Mouse (Mus musculus) ovary, postnatal 36 days (tissue): Measurements from ENCODE around the gene Evx1.

Experiments used
- DNase-seq: peaks from one replicate; pipeline ENCODE4 v3.0.0; 2022; ENCODE audit warnings: low spot score, mixed read lengths

Evx1 gene

GRCm38 (mm10) chr6:52313391-52314303, at the start of gene Evx1:
Evx1 (plus strand) TSS chr6:52313498.
- DNase-seq: no peak

GRCm38 (mm10) chr6:52264106-52264790, 49.0 kb upstream of the Evx1 start:
- no peak for DNase-seq

DNA sequence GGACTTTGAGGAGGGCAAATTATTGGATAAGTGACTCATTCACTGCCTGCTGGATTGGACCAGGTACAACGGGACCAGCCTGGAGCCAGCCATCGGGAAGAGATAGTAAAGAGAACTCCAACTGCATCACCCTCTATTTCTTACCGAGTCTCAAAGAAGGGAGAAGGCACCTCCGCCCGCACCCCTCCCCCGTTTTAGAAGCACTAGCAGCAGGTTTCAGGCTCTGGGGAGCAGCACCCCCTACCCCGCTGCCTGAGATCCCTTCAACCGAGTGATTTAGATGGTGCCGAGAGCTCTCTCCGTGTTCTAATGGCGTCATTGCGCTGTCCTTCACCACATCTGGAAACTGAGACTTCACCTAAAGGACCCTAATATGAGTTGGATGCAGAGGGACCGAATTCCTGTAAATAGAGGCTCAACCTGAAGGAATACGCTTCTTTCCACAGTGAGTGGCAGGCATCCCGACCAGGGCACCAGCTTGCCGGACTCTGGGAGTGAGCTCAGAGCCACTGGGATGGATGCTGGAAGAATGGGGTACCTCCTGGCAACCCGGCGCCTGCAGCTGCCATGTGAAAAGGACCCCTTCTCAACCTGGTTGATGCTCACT, 47.9 kb upstream of the Evx1 start:
- no peak for DNase-seq

DNA sequence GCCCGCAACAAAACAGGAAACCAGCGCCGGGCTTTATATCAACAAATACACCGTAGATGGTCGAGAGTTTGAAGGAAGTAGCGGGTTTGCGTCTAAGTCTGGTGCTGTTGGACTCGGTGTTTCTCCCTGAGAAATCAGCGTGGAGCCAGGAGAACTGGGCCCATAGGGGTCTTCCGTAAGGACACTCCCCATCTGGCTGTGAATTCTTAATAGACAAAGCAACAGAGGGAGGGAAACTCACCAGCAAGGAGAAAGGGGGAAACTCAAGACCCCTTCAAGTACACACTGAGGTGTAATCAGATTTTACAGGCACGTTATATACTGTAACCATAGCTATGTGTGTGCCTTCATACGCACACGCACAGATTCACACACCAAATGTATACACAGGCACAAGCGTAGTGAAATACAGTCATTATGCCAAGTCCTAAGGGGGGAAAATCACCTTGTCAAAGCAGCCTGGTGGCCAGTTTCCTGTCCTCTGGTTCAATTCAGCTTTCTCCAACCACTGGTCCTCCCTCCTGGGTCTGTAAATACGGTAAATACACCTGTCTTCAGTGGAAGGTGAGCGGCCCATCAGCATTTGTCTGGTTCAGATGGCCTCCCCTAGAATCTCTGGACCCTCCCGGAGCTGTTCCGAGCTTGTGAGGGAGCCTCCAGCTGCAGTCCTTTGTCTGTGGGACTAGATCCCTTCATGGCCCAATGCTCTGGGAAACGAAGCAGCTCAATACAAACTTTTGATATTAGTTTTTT, 47.2 kb upstream of the Evx1 start:
- no peak for DNase-seq

- DNase-seq: no peak
These were observed 46.7 kb upstream of the Evx1 start for GRCm38 (mm10) chr6:52266666-52266985.

- DNase-seq: no peak
These were observed 46.1 kb upstream of the Evx1 start for GRCm38 (mm10) chr6:52267221-52267620.

DNA sequence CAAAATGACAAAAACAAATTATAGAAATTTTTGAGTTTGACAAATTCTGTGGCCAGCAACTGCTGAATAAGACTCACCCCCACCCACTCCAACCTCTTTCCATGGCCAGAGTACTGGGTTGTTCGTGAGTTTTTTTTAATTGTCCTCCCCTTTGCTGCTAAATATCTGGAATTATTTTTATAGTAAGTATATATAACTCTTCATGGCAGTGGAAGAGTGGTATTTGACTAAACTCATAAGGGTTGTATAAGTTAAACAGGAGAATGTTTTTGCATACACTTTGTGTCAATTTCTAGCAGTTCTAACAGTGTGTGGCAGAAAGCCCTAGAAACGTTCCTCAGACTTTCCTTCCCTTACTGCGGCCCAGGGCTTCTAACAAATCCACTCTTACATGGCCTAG, 45.6 kb upstream of the Evx1 start:
- DNase-seq: no peak

DNA sequence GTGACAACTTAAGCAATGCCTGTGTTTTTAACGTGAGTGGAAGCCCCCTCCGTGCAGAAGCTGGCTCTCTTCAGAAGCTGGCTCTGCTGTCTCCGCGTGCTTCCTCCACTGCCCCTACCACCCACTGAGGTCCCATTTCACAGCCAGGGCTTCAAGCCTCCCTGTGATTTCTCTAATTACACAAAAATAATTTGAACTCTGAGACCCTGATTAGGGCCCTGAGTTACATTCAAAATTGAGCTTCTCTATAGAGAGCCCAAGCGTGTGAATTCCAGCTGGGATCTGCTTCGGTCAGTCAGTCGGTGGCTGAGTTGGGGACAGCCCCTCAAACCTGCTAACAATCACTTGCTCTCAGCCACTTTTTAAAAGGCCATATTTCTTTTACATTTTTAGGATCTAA, 45.0 kb upstream of the Evx1 start:
- DNase-seq: no peak

DNA sequence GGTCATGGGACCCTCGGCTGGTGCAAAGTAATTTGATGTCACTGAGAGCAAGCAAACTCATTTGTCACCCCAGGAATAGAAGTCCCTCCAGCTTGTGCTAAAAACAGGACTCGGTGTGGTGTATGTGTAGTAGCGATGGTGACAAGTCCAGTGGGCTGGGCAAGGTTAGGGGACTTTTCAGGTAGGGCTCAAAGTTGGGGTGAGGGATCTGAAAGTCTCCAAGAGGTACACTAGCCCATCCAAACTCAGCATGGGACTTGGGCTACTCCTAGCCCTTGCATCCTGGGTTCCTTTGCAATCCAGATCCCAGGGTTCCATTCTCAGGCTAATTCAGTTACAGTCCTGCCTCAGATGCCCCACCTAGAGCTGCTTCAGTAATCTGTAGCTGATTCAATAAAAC, 44.5 kb upstream of the Evx1 start:
- DNase-seq: no peak

- DNase-seq: peak; percentile 33
These were observed 42.5 kb upstream of the Evx1 start for GRCm38 (mm10) chr6:52270494-52271480.

GRCm38 (mm10) chr6:52272766-52273655, 40.3 kb upstream of the Evx1 start:
- DNase-seq: no peak

GRCm38 (mm10) chr6:52273656-52274280, 39.5 kb upstream of the Evx1 start:
- no peak for DNase-seq

DNA sequence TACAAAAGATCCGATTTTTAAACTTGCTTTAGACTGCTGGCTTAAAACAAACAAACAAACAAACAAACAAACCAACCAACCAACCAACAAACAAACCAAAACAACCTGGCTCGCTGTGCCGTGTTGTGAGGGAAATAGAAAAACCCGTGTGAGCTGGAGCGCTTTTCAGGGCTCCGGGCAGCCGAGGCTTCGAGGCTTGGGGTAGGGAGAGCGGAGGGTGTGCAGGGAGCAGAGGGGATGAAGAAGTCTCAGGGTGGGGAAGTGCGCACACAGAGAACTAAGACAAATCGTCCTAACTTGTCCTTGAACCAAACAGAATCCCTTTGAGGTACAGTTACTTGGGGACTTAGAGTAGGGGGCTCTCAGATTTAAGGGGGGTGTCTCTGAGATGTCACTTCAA, 38.7 kb upstream of the Evx1 start:
- no peak for DNase-seq

DNA sequence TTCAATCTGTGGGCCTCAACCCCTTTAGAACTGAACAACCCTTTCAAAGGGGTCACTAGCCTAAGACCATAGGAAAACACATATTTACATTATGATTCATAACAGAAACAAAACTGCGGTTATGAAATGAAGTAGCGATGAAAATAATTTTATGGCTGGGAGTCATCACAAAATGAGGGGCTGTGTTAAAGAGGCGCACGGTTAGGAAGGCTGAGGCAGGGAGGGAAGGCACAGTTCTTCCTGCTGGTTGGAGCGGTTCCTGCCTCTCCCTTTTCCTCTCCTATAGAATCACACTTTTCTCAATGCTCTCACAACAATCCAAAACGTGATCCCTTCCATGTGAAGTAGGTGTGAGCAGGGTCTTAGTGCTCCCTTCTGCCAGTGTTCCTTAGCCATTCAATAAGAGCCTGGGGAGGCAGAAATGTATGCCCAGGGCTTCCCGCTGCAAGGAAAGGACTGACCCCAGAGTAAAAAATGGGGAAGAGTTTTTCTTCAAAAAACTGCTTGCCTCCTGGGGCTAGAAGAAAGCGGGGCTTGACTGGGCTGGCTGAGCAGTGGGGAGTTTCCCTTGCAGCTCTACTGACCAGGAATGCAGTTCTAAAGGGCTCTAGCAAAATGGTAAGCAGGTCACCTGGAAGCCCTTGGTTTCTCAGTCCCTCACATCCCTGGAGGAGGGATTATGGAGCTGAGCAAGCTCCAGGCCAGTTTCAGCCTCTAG, 37.6 kb upstream of the Evx1 start:
- DNase-seq: no peak

GRCm38 (mm10) chr6:52276382-52276781, 36.9 kb upstream of the Evx1 start:
- DNase-seq: no peak

- no peak for DNase-seq
These were observed 36.4 kb upstream of the Evx1 start for GRCm38 (mm10) chr6:52276920-52277319.

DNA sequence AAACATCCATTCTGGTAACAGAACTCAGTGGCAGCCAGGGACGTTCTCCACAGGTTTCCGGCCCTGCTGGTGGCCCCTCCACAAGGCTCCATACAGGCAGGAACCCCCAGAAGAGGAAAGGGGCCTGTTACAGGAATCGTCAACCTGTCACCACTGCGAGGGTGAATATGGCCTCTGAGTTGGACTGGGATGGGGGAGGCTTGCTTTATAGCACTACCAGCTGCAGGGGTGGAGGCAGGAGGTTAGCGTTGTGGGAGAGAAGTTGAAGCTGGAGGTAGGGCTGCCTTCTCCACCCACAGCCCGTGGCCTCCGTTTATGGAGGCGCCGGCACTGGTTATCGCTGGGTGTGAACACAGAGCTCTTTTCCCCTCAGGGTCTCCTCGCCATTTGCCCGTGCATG, 32.2 kb upstream of the Evx1 start:
- no peak for DNase-seq

- DNase-seq: no peak
These were observed 29.4 kb upstream of the Evx1 start for GRCm38 (mm10) chr6:52283896-52284295.

DNA sequence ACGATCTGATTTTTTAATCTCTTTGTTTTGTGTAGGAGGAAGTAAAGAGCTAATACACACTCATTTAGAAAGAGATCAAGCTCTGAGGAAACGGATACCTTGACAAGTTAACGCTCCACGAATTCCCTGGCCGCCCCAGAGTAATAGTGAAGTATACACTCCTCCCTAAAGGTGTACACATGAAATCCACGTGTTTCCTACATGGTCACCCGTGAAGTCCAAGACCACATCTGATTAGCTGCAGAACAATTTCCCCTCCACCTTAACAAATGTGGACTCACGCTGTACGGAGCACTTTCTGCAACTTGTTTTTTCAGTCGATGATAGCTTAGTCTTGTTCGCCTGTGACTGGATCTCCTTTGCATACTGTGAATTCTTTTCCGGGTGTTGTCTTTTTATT, 23.1 kb upstream of the Evx1 start:
- no peak for DNase-seq
